Mouse (Mus musculus) megakaryocyte progenitor cell, adult 5-6 weeks (primary cell): ENCODE data around the gene Iqch. TPM values are rescaled to one million over a fixed set of nuclear protein-coding genes. Genes with fewer than 3 reads are reported as not detected.

Experiments used
- ATAC-seq: replicated peaks from 2 replicates; pipeline ENCODE4 v1.8.0; 2016; ENCODE audit warnings: mild to moderate bottlenecking, moderate TSS enrichment, inconsistent platforms; ENCODE audit not compliant: poor library complexity
- total RNA-seq, 2 experiments: library from RNA; stranded (forward) in 1 of 2; stranded (reverse) in 1 of 2; fragments of 157-497, 149-512 nt in 1 of 2; fragments of 200-1000 nt in 1 of 2; gene quantifications; 2 replicates each; pipeline versions ENCODE4 v1.2.3 to v1.2.4; 2015 to 2017

Gene Iqch
- total RNA-seq, 2 experiments from 2014 or later, result not detected

GRCm38 (mm10) chr9:63382761-63383160 is 219.5 kb downstream of the Iqch start:
- 0 out of 2 replicates have a peak, but pooled peaks have one; percentile 17 for ATAC-seq

- no peak for ATAC-seq
These were observed 222.0 kb downstream of the Iqch start for GRCm38 (mm10) chr9:63380326-63380725.

- ATAC-seq, result no peak
These were observed 224.1 kb downstream of the Iqch start for GRCm38 (mm10) chr9:63378174-63378573.

- peak; percentile 91 for ATAC-seq
These were observed 224.8 kb downstream of the Iqch start, which contains the start of gene Map2k5 for GRCm38 (mm10) chr9:63377270-63378142. TSS of gene Map2k5 (minus strand) at chr9:63377902.

- no peak for ATAC-seq
These were observed 229.0 kb downstream of the Iqch start for GRCm38 (mm10) chr9:63373315-63373714.

- ATAC-seq, result no peak
These were observed 229.8 kb downstream of the Iqch start for GRCm38 (mm10) chr9:63372541-63372940.

Other genes starting within 250 kb of the Iqch start
- gene Map2k5, start 224.6 kb downstream of the Iqch start, total RNA-seq (2015), result 26.5 and 27.1 TPM in 2 replicates
- gene Map2k5, start 224.6 kb downstream of the Iqch start, total RNA-seq (2017), result 15.7 and 23.4 TPM in 2 replicates
- 17.9 and 21.9 TPM in 2 replicates for gene 2300009A05Rik, start 203.2 kb downstream of the Iqch start, total RNA-seq (2015)
- 2.9 and 6.9 TPM in 2 replicates for gene 2300009A05Rik, start 203.2 kb downstream of the Iqch start, total RNA-seq (2017)
- 16.0 and 18.0 TPM in 2 replicates for gene Aagab, start 167 bp upstream of the Iqch start, total RNA-seq (2015)
- gene Aagab, start 167 bp upstream of the Iqch start, total RNA-seq (2017), result 30.9 and 34.6 TPM in 2 replicates
- gene Smad3, start 155.5 kb upstream of the Iqch start, total RNA-seq (2015), result 12.6 and 14.4 TPM in 2 replicates
- gene Smad3, start 155.5 kb upstream of the Iqch start, total RNA-seq (2017), result 16.7 and 16.8 TPM in 2 replicates